Mouse (Mus musculus) cerebellum, postnatal 25 days (tissue): ENCODE measurements at regions not wholly inside any gene's neighbourhood (a gene's known extent, or its start where the extent isn't known, plus 50 kb on each side); places are given as distances from the start of the nearest gene placed in this dataset.

ENCODE experiments used
- DNase-seq, 2 experiments: peaks; one replicate each; pipeline ENCODE4 v3.0.0; 2021; ENCODE audit warnings: mixed read lengths in 2 of 2

DNA sequence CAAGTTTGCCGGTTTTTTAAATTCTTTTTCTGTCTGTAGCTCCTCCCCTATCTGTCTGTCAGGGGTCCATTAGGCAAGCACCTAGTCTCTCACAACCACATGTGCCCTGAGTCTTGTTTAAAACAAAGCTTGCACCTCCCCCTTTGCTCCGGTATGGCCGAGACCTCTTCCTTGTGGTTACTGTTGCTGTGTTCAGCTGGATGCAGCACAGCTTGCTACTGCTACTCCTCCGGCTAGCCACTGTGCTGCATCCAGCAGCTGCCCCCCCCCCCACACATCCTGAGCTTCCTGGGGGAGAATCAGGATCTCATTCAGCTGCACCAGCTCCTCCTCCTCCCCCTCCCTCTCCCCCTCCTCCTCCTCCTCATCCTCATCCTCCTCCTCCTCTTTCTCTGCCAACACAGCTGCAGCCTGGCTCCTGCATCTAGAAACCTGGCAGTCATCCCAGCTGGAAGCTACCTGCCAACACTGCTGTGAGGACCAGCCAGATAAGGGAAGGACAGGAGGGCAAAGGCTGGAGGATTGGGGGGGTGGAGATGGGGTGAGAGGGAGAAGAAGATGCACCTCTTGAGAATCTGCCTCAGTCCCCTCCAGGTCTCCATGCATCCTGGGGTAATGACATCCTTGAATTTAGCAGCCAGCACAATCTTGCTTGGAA lies 114.8 kb upstream of the Tmem260 start:
- peak; percentile 27 to 52 for DNase-seq

DNA sequence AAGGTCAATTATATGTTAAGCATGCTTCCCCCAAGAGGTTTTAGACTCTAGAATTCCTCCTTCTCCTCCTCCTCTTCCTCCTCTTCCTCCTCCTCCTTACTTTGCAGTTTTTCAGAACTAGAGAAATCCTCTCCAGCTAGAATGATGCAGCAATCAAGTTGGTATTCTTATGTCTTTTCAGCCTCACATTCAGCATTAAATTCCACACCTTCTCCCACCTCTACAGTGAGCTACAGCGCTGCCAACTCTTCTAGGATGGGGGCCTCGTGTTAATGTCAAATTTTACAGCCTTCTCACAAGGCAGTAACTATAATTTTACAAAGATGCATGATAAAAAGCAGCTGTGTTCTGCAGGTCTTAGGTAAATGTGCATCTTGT lies 114.3 kb upstream of the Tmem260 start:
- DNase-seq = no peak

DNA sequence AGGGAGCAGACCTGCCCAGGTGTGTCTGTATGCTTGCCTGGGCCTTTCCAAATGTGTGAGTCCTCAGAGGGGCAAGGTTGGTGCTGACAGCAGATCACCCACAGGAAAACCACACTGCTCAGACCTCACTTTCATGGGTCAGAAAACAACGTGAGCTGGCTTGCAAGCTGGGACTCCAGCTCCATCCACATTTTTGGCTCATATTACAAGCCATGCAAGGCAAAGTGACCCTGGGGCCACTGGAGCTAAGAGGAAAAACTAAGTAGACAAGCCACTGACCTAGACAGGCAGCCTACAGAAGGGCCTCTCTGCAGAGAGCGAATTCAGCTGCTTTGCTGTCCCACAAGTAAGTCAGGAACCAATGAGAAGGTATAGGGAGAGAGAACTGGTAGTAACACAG lies 113.7 kb upstream of the Tmem260 start:
- DNase-seq = no peak

DNA sequence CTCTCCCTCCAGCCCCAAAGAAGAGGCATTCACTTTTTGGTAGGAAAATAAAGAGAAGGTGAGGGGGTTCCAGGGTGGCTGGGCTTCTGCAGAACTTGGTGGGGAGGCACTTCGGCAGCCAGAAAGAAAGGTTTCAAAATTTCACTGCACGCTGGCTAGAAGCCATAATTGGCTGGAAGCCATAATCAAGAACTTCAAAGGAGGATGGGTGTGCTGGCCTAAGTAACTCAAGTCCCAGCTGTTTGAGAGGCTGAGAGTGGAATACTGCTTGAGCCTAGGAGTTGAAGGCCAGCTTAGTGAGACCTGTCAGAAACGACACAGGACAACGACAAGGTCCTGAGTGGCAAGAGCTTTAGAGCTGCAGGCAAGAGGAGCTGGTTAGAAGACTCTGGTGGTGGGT lies 113.3 kb upstream of the Tmem260 start:
- DNase-seq = peak in 1 of 2 experiments; percentile 8

DNA sequence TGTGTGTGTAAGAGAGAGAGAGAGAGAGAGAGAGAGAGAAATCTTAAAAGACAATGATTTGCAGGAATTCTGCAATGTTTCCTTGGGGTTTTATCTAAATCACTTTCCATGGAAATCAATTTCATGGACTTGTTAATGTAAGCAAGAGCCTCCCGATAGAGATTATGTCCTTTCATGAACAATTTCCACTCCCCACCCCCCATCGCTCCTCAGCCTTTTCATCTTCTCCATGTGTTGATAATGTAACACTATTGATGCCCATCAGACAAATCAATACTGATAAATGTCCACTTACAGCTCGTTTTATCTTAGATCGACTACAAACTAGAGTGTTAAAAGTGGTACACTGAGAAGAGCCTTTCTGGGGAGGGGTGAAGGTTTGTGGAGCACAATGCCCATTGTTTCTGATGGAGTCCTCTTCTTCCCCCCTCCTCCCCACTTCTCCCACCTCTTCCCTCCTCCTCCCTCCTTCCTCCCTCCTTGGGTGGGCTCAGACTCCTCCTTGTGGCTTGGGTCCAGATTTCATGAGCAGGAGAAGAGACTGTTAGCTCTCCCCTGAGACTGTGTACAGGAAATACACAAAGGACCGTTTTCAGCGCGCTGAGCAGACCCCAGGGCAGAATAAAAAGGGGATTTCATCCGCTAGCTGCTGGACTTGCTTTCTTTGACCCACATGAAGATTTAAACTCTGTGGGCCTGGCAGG lies 111.7 kb upstream of the Tmem260 start:
- no peak for DNase-seq

DNA sequence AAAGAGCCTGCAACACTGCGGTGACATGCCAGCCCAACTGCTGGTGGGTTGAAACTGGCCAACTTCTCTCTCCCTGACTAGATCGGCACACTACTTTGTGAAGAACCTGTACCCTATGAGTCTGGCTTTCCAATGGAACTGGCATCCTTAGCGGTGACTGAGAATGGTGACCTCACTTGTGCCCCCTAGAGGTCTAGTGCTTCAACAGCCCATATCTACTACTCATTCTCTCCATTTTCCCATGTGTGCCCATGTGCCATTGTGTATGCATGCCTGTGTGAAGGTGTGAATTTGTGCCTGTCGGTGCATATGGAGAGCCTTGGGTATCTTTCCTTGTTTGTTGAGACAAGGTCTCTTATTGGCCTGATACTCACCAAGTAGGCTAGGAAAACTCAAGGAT lies 106.5 kb upstream of the Tmem260 start:
- DNase-seq = peak in 1 of 2 experiments; percentile 18

DNA sequence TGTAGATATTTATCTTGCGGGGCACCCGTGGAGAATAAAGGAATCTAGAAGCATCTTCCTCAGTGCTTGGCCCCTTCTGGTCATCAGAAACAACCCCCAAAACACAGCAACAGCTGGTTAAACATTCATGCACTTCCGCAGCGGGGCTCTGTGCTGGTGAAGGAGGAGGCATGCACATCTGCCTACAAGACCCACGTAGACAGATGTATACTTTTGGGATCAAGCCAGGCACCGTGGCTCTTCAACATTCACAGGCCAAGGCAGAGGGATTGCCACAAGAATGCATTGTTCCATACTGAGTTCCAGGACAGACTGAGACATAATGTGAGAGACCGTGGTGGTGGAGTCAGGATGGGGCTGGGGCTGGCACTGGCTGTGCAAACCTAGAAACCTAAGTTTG lies 103.0 kb upstream of the Tmem260 start:
- DNase-seq = no peak

DNA sequence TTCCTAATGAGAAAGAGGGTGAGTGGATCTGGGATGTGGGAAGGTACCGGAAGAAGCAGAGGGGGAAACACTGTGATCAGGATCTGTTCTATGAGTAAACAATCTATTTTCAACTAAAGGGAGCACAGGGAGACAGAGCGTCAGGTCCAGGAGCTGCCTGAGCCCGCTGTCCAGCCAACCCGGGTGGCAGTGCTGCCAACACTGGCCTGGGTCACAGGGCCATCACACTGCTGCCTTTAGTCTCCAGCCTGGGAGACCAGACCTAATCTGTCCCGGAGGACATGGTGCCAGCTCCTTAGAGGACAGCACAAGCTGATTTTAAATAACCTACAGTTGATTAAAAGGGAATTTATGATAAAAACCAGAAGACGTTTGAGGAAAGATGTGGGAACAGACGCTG lies 100.0 kb upstream of the Tmem260 start:
- no peak for DNase-seq

DNA sequence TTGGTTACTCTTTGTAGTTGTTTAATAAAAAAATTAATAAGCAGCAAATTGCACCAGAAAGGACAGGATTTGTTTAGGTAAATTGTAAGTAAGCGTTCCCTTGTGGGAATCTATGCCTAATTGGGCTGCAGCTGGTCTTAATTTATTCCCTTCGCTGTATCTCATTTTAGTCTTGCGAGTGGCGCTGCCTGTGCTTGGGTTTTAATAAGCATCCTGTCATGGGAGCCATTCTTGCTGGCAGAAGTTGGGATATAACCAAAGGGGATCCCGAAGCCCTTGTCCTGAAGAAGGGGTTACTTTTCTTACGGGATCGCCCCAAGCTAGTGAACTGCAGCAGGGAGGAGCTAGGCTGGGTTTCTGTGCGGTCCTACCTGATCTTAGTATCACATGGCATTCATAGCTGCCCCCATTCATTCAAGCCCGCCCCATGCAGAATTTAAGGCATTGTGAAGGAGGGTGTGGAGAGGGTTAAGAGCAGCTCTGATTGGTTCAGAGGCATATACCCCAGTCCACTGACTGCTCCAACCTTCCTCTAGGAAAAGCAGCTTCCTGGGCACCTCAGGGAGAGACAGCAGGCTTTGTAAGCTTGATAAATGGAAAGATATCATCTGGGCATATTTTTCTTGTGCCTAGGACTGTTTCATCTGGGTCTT lies 96.4 kb upstream of the Tmem260 start:
- DNase-seq = no peak

DNA sequence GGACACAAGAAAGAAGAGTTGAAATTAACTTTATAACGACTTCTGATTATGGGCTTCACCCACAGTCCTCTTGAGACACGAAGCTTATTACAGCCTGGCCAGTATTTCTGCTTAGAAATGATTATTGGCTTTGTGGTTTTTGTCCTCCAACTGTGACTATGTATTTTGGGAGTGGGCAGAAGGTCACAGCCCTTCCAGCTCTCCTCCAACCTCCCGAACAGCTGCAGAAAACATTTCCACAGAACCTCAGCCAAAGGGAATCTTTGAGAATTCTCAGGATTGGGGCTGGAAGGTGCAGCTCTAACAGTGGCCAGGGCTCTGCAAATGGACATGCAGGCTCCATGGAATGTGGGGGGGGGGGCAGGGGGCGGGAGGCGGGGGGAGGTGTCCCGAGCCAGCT lies 94.3 kb upstream of the Tmem260 start:
- no peak for DNase-seq

DNA sequence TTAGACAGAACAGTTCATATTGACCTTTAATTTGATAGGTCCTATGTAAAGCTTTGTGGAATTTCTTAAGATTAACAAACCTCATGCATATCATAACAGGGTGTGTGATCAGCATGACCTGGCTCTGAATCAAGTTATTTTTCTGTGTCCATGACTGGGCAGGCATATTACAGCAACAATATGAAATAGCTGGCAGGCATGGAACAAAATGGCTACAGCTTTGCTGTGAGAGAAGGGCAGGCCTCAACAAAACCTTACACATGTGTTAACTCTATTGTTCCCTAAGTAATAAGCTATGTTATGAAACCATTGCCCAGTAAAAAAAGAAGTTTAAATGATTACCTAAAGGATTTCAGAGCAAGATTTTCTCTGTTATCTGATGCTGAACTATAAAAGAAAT lies 93.1 kb upstream of the Tmem260 start:
- no peak for DNase-seq

DNA sequence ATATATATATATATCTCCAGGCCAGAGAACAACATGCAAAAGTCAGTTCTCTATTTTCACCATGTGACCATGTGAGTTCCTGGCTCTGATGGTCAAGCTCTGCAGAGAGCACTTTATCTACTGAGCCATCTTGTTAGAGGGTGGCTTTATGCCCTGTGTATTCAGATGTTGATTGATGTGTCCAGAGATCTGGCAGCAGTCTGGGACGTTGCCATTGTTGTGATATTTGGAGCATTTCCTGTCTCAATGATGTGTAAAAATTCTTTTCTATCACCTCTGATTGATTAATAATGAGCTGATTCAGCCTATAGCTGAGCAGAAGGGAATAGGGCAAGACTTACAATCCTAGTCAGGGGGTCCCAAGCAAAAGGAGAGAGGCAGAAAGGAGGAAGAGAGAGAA lies 91.7 kb upstream of the Tmem260 start:
- no peak for DNase-seq

DNA sequence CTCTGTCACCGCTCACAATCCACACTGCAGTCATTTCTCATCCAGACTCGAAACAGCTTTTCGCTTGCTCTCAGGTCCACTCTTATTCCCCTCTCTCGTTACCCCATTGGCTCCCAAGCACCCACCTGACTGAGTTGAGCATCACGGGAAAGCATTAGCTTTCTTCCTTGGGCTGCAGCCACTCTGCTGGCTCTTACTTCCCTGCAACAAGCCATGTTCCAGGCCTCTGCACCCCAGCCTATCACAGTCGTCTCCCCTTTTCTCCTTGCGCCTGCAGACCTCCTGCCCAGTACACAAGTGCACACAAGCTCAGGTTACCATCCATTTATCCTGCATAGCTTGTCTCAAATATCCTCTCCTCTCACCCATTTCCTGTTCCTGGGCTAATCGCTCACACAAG lies 88.5 kb upstream of the Tmem260 start:
- DNase-seq = no peak

DNA sequence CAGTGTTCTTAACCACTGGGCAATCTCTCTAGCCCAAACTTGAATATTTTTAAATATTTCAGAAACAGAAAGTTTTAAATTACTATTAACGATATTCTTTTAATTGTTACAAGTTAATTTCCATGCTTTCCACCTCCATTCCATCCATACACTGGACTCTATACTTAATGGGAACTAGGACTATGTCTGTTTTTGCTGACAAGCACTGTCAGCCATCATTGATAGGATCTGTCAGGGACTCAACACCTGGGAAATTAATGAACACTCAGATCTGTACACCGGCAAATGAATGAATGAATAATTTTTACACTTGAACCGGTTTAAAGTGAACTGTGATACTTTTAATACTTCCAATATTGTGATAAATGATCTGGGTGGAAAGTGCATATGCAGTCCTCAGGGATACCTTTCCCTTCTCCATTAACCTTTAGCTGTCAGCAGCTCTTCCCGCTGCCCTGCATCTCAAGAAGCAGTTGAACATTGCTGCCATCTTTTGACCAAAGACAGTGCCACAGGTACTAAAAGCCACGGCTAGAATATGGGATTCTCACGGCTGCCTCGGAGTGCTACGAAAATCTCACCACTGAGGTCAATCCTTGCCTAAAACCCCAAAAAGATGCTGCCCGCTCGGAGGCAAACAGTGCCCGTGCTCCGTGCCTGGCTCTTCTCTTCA lies 87.3 kb upstream of the Tmem260 start:
- DNase-seq = peak; percentile 62 to 75

DNA sequence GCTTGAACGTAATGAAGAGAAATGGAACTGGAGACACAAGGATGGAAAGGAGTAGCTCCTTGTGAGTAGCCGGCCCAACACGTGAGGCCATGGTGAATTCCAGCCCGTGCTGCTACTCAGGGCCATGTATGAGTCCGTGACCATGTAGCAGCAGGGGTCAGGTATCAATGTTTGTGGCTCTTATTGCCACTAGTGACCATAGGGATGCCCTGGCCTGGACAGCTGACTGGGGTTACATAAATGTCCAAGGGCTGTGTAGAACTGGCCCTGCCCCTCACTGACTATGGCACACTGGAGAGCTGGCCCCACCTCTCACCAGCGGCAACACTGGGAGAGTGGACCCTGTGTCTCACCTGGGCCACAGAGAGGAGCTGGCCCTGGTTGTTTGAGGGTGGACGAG lies 84.1 kb upstream of the Tmem260 start:
- no peak for DNase-seq

DNA sequence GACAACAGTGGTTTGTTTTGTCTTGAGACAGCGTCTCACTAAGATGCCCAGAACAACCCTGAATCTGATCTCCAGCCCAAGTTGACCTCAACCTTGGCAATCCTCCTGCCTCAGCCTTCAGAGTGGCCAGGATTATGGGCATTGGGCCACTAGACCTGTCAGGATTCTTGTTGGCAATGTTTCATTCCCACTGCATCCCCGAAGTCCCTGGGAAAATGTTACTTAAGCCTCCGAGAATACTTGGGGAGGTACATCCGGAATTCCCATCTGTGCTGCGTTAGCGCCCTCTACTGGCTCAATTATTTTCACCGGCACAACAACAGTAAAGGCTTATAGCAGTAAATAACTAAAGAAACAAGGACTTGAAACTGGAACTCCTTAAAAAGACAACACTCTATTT lies 78.9 kb upstream of the Tmem260 start:
- DNase-seq = peak; percentile 79 to 85

DNA sequence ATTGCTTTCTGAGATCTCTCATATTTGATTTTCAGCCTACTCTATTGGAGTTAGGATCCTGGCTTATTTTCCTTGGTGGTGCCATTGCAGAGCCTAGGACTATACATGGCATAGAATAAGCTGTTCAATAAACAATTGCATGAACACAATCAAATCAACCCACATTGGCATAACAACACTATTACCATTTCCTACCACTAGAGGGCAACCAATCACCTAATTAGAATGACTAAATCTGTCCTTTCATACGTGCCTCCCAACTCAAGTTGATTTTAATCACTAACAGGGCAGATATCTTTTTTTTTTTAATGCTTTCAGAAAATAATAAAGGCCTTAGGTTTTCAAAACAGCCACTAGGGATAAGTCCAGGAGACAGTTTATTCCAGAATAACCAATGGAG lies 75.6 kb upstream of the Tmem260 start:
- peak in 1 of 2 experiments; percentile 30 for DNase-seq

DNA sequence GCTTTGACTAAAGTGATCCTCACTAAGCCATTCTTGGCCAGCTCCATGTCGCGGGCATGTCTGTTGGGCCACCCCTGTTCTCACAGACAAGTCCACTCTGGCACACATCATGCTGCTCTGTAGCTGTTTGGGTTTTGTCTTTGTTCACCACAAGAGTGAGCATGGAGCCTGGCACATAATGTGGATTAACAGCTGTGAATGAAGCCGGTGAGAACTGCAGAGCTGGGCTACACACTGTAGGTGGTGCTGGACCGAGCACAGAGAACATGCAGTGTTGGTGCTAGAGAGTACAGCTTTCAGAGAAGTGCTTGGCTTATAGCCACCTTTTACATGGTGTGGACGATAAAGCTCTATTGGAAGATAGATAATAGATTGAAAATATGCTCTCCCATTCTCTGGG lies 74.2 kb upstream of the Tmem260 start:
- peak in 1 of 2 experiments; percentile 12 for DNase-seq

DNA sequence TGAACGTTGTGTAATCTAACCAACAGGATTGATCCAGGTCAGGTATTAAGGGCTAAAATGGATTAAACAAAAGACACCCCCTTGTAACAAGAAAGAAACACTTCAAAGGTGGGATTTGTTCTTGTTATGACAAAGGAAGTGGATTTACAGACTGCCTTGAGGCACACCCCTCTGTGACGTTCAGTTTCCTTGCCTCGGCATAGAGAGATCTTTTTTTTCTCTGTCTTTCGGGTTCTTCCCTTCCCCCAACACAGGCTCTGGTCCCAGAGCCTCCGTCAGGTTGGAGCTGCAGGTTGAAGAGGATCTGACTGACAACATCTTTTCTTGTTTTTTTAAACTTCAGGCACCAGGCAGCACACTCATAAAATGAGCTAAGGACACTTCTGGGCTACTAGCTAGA lies 69.8 kb upstream of the Tmem260 start:
- DNase-seq = no peak
